Mouse (Mus musculus) retina, embryonic 14.5 days (tissue): ENCODE results near the gene AA986860.

Source experiments
- DNase-seq: peaks from one replicate; pipeline ENCODE4 v3.0.0-alpha.2; 2015; ENCODE audit warnings: low spot score

The AA986860 gene

DNA sequence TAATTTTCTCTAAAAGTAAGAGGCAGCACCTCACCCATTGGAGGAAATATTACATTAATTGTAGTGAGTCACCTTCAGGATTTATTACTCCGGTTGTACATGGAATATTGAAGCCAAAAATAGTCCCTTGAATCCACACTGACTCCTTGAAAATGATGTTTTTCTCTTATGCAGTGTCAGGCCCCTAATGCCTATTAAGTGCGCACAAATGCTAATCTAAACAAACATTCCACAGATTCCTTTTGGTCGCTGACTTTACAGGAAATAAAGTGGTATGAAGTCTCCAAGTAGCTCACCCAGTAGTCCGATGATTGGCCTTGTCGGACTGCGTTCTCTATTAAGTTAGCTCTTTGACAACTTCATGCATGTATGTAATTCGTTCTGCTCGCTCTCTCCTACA is 3.1 kb downstream of the AA986860 start:
- DNase-seq, result no peak

DNA sequence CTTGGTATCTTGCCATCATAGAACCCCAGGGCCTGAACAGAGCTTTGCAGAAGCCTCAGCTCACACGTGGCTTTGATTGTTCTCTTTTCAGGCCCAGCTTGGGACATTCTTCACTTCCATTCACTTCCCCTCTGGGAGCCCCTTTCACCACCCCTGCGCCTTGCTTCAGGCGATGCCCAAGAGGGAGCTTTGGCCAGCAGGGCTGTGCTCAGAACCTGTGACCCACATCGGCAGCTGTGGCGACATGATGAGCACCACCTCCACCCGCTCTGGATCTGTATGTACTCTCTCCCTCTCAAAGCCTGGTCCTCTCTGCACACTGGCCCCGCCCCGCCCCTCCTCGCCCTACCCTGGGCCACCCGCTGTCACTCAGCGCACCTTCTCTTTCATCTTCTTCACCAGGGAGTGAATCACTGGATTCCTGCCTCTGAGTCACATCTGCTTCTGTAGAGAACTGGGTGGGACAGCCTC is 5.7 kb downstream of the AA986860 start:
- DNase-seq, result no peak

DNA sequence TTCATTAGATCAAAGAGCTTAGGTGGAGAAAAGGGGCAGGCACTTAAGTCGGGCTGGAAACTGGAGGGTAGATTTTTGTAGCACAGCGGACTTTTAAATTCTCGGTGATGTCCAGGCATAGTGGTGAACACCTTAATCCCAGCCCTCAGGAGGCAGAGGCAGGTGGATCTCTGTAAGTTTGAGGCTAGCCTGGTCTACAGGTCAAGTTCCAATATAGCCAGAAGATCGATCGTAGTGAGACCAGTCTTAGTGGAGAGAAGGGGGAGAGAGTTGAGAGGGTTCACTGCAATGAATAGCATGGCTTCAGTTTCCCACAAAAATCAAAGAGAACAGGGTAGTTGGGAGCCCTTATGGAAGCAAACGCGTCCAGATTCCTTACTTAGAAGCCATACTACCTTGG is 6.1 kb downstream of the AA986860 start:
- DNase-seq, result no peak

DNA sequence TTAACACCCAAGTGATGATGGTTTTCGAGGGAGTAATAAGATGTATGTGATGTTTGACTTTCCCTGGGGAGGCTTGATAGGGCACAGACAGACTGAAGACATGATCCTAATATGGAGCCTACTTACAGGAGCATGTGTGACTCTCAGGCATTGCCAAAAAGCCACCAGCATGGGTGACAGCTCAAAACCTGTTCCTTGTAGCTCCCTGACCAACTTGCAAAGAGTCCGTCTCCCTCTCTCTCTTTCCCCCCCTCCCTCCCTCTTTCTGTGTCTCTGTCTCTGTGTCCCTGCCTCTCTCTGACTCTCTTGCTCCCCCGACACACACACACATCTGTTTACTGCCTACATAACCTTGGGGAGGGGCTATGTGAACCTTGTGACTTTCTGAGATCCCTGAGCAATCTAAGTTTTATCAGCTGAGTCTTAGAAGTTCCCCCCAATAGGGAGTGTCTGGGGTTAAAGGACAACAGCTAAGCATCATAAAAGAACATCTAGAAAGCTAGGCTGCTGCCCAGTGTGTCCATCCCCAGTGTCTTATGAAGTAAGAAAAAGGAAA is 6.9 kb downstream of the AA986860 start:
- no peak for DNase-seq

DNA sequence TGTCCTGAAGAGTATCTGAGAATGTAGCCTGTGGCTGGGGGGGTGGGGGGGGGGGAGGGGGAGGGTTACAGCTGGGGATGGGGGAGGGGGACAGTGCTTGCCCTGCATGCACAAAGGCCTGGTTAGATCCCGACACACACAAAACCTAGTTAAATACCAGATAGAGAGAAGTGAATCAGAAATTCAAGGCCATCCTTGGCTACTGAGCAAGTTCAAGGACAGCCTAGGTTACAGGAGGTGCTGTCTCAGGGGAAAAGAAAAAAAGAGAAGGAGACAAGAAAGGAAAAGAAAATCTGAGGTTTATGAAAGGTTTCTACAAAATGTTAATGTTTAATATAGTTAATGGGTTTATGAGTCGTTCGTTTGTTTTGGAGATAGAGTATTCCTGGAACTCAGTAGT is 7.9 kb downstream of the AA986860 start:
- DNase-seq, result no peak

DNA sequence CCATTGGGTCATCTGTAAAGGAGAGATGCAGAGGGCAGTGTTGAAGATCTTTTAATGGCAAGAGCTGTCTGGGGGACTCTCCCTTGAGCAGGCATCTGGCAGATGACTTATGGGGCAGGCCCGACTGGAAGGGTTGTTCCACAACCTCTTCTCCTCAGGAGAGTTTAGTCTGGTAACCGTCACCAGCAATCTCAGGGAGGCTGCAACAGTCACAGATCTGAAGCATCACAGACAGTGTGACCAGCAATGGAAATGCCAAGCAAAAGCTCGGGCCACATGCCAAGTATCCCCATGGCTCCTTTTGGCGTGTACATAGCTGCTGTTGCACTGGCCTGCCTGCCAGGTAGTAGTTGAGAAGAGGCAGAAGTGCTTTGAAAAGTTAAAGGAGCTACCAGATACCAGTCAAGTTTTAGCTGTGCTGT is 8.5 kb downstream of the AA986860 start:
- DNase-seq, result no peak

DNA sequence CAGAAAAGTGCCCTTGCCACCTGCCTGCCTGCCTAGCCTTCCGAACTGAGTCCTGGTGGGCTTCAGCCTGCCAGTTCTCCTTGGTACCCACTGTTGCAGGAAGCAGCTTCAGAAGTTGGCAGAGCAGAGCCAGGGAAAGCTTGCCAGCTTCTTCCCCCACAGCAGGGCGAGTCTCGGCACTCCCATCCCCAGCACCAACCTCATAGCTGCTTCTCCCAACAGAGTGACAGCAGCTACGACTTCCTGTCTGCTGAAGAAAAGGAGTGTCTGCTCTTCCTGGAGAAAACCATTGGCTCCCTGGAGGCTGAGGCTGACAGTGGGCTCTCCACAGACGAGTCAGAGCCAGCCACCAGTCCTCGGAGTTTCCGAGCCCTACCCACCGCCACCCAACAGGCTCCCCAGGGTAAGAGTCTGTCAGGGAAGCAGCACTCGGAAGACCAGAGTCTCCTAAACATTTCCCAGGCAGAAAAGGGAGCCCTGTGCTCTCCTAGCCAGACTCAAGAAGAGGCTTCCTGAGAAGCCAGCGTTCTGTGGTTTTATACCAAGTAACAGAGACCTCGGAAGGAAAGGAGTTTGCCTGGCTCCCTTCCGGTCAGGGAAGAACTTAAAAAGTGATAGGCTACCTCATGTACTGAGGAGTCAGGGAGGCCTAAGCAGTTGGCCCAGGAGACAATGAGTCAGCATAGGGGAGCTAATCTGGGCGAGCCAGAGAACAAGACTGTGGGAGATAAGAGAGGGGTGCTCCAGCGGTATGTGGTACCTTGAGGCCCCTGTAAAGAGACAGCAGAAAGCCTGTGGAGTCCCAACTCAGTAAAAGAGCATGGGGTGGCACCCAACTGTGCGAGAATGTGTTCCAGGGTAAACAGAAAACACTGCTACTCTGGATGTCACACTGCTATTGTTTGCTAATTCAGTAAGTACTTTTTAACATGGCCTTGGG is 9.3 kb downstream of the AA986860 start:
- DNase-seq, result no peak

DNA sequence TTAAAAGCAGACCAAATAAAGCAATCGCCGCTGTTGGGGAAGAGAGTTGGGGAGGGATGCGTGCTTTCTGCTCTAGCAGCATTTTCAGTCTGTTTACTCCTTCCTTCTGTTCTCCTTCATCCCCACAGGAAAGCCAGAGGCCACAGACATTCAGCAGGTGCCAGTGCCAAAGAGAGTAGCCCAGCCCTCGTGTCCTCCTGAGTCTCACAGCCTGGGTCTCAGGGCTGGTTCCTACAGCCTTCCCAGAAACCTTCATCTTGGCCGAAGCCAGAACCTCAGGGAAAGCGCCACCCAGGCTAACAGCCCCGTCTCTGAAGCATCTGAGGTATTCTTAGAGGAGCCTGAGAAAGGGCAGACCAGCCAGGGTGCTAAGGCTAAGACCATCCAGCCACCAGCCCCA is 10.4 kb downstream of the AA986860 start:
- DNase-seq, result no peak

DNA sequence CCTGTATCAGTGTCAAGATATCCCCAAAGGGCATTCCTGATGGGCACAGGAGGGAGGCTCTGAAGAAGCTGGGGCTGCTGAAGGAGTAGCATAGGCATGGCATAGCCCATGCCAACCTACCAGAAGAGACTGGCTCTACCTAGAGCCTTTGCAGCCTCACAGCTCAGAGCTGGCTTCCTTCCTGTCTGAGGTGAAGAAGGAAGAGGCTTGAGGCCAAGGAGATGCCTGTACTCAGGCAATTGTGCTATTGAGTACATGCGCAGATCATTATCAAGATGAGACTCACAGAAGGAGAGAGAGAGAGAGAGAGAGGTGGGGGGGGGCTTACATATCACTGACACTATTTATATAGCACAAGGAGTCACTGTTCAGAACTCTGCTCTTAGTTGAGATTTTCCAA is 12.0 kb downstream of the AA986860 start:
- DNase-seq, result no peak

DNA sequence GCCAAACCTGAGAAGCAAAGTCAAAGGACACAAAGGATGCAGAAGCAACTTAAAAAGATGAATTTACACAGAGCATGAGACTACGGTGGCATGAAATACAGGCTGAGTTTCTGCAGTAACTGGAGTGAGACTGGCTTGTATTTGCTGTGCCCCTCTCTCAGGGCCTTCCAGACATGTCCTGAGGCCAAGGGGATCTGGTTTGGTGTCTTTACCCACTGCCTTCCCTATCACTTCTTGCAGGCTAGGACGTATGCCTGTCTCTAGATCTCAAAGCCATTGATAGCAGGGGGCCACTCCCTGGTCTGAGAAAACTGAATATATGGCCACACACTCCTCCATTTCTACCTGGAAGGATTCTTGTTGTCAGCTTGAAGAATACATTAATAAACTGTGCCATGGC is 12.4 kb downstream of the AA986860 start:
- DNase-seq, result no peak

DNA sequence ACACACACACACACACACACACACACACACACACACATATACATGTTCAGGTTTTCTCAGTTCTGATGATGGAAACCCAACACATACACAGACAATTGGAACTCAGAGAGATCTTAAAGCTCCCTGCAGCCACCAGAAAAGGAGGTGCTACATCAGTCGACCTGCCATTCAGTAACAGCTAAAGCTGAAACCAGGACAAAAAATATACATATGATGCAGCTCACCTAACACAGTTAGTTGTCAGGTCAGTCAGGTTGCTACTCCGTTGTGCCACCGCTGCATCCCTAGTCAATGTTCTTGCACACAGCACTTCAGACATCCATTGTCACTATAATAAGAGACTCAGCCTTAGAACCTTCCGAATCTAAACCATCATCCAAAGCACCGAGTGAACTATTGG is 13.2 kb downstream of the AA986860 start:
- no peak for DNase-seq

DNA sequence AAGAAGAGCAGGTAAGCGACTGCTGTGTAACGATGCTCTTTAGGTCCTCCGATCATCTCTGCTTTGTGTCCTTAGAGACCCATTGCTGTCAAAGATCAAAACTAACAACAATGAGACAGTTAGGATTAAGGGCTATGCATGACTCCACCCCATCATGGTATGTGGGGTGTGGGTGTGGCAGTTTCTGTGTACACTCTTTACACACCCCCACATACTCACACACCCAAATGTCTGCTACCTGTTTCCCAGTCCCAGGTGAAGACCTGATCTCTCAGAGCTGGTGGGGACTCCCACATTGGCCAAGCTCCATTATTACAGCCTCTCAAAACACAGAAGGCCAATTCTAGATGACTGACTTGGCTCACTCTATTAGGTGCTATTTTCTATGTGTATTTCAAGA is 13.8 kb downstream of the AA986860 start:
- DNase-seq, result no peak

DNA sequence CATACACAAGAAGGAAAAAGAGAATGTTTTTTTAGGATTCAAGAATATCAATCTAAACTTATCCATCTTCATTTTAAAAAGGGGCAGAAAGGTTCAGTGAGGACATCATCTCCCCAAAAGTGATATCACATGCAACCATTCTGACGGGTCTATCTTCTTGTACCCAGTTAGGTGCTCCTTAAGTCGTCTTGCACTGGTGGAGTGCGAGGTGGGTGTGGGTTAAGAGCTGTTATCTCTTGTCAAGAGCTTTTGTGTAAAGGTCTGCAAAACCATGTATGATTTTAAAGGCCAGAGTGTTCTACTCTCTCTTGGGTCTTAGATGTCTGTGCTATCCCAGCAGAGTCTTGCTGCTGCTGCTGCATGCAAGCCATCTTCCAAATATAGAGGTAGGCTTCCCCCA is 15.0 kb downstream of the AA986860 start:
- DNase-seq, result no peak

DNA sequence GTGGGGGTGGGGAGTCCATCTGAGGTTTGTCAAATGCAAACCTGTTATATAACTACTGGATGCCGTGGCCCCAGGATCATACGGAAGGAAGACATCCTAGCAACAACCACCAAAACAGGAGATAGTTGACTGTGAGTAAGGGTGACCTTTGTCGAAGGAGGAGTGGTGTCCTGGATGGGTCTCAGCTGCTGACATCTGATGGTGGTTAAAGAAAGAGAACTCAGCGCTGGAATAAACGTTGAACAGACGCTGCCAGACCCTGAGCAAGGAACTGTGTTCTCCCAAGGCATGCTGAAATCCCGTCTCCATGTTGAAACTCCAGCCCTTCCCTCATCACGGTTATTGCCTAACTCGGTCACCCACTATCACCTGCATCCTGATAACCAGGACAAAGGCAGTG is 27.9 kb downstream of the AA986860 start:
- DNase-seq, result no peak

DNA sequence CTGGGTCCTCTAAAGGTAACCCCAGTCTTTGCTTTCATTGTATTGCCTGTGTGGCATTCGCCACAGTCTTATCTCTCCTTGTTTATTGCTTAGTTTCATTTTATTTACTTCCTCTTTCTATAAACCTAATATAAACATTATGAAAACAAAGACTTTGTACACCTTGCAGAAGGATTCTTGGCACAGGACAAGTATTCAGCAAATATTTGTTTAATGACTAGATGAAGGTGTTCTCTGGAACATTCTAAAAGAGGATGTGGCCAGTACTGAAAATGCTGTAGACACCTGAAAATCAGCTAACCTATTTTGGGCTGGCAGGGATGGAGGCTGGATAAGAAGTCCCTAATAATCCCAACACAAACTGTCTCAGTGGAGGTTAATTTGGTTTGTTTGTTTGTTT is 29.8 kb downstream of the AA986860 start:
- DNase-seq, result no peak

DNA sequence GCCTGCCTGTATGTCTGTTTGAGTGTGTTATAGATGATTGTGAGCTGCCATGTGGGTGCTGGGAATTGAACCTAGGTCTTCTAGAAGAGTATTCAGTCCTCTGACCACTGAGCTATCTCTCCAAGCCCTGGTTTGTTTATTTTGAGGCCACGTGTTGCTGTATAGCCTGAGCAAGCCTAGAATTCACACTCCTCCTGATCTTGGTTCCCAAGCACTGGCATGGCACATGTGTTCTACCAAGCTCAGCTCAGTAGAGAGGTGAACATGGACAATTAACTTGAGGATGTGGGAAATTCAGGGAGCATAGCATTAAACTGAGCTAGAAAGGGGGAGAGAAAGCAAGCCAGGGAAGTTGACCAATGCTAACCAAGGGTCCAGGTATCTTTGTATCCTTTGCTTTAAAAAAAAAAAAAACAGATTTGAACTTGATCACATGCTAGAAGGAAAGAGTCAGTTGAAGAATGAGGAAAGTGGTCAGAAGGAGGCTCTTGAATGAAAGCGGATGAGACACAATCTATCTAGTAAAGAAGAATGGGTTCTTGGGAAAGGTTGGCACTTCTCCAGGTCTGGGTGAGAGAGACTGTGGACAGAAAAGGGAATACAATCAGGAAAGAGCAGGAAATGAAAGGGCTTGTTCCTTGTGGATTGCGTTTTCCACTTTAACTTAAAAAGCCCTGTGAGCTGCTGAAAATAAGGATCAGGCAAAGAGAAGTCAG is 30.4 kb downstream of the AA986860 start:
- no peak for DNase-seq

DNA sequence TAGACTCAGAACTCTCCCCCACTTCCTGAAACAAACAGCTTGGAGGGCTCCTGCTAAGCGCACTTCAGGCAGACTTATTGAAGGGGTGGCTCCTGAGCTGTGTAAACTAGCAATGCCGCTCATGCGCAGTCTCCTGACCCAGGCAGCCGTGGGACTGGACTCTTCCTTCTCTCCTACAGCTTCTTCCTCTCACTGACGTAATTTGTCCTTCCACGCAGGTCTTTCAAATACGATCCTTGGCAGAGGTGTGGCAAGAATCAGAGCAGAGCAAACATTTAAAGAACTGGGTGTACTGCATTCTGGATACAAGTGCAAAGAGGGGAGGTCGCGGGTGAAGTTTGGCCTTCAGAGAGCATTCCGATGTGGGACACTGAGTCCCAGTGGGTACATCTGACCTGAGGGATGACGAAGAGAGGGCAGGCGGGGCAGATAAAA is 32.3 kb downstream of the AA986860 start:
- DNase-seq, result no peak

DNA sequence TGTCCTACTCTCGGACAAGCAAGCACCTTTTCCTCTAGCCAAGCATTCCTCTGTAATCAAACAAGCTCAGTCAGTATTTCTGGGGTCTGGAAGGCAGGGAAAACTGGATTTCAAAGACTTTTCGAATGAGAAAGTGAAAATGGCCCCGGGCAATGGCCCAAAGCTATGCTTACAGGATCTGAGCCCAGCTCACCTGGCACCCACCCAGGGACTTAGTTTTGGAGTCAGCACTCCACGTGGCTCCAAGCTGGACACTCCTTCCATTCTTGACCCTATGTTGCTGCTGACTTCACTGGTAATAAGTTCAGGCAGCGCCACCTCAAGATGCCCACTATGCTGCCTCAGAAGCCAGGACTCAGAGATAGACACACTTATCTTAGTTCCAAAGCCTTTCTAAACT is 35.3 kb downstream of the AA986860 start:
- no peak for DNase-seq

DNA sequence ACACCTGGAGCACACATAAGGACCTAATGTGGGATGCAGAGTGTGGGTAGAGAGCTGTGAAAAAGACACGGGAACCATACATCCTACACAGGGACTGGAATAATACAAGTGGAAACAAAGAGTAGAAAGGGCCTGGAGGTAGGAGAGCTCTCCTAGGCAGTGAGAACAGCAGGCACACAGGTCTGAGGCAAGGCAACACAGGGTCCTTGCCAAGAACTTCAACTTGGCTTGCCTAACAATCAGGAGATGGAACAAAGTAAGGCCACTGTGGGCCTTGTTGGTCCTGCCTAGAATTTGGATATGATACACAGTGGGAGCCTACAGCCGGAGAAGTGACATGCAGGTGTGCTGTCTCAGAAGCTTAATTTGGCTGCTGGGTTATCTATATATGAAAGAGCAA is 38.1 kb downstream of the AA986860 start:
- no peak for DNase-seq

DNA sequence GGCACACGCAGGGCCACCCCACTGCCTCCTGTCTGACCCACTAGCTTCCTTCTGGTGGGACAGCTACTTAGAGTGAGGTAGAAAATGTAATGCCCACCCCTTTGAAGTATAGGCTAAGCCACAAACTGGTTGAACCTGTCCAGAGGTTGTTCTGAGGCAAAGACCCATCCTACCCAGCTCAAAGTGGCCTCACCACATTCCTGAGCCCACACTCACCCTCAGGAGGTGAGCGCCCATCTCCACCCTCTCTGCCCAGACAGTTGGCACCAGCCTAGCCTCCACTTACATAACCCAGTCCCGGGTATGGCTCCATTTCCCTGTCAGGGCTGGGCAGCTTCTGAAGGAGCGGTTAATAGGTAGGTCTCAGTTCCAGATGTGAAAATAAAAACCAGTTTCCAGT is 38.7 kb downstream of the AA986860 start:
- DNase-seq, result no peak

DNA sequence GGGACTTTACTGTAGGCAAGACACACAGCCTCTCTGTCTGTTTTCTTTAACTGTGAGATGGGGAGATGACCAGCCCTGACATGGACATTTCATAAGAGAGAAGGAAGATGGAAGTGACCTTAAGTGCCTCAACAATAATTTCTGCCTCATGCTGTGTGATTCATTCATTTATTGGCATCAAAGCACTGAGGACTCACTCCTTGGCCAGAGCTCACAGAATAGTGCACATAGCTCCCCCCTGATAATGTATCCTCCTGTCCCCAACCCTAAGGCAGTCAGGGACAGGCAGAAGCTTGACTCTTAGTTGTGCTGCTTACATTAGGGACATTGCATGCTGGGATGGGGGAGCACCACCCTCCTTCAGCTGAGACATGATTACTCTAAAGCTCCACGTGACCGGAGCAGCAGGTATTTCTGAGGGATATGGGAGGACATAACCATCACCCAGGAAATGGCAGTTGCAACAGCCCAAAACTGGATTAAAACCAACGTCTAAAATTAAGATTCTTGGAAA is 39.3 kb downstream of the AA986860 start:
- no peak for DNase-seq

DNA sequence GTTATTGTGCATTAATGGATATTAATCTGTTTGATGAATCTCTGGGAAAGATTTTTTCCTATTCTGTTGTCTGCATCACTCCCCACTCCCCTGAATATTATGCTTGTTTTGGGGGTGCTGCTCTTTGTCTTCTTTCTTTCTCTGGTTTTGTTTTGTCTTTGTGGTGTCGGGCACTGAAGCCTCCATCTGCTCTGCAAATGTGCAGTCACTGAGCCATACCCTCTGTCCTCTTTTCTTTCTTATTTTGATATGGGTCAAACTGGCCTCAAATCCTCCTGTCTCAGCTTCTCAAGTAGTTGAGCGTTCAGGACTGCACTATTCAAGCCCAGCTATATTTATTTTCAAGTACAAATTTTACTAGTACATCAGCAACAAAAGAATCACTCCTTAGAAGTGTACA is 43.5 kb downstream of the AA986860 start:
- no peak for DNase-seq
